Mouse (Mus musculus) bone marrow, adult 2 months (tissue): ENCODE measurements around the gene Tas1r1. TPM values are rescaled to one million over a fixed set of nuclear protein-coding genes. Genes with fewer than 3 reads are reported as not detected.

Source experiments
- H3K27ac ChIP-seq: fragments of 200-500 bp; 2 replicates; pipeline ENCODE4 v1.5.1; 2012; ENCODE audit warnings: low read depth, mild to moderate bottlenecking, control low read depth, inconsistent platforms, low read length; ENCODE audit not compliant: control insufficient read depth, poor library complexity, insufficient read depth
- H3K4me1 ChIP-seq: fragments of 200-500 bp; 2 replicates; pipeline ENCODE4 v1.6.1; 2011; ENCODE audit warnings: low read length; ENCODE audit not compliant: control insufficient read depth, insufficient read depth
- H3K4me3 ChIP-seq: fragments of 200-500 bp; replicated peaks from 2 replicates; pipeline ENCODE3; 2011; ENCODE audit warnings: mild to moderate bottlenecking, low read depth, low read length, control low read depth; ENCODE audit not compliant: control insufficient read depth
- CTCF ChIP-seq: fragments of 200-500 bp; IDR thresholded peaks from 2 replicates; pipeline ENCODE4 v1.5.1; 2011; ENCODE audit warnings: low read length, control low read depth; ENCODE audit not compliant: control insufficient read depth, insufficient read depth
- POLR2A ChIP-seq: fragments of 200-500 bp; IDR thresholded peaks from 2 replicates; pipeline ENCODE4 v1.6.1; 2011; ENCODE audit warnings: low read depth, mild to moderate bottlenecking, control low read depth, low read length, borderline replicate concordance; ENCODE audit not compliant: control insufficient read depth
- WGBS: fragments of 180-500 bp; shearing (Covaris S2); methylation state at CpG from one replicate; pipeline ENCODE4 v1.1.7; 2018; 5-methylcytosine and 5-hydroxymethylcytosine counted together
- polyA plus RNA-seq: library from polyadenylated mRNA; stranded (reverse); fragments of >200 nt; gene quantifications from 2 replicates; pipeline ENCODE4 v1.2.4, GENCODE M21; 2011; ENCODE audit warnings: low replicate concordance; ENCODE audit not compliant: missing spikeins, insufficient read depth, insufficient read length

The Tas1r1 gene
- polyA plus RNA-seq, 1 experiment = 1.0 TPM

DNA sequence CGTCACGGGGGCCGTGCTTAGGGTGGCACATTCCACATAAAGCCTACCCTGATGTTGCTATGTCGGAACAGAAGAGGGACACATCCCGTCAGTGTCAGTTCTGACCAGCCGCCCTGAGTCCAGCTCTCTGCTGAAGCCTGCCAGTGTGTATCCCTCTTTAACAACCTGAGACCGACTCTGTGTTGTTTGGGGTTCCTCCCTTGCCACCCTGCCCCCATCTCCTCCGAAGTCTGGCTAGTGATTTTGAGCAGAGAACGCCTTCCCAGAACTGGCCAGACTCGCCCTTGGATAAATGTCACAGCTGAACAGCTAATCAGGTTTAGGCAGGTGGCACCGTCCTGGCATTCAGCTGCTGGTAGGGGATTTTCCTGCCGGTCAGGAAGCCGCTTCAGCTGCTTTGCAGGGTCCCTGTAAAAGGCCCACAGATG is 27.6 kb downstream of the Tas1r1 start:
- Histone ChIP-seq H3K4me1 (no peaks in the 10 kb centered on the region), H3K27ac (no peak overlapping the region), H3K4me3 (peak overlapping the region; percentile 29)
- WGBS = 11% methylated on average over 13 of the region's 13 CpGs
- TF ChIP-seq POLR2A (no peak), CTCF (no peak)

- H3K27ac ChIP-seq = no peak overlapping the region
- TF ChIP-seq CTCF (no peak), POLR2A (no peak)
- peak overlapping the region; percentile 81 for H3K4me3 ChIP-seq
- 2% methylated on average over 10 of the region's 10 CpGs for WGBS
- H3K4me1 ChIP-seq = no peaks in the 10 kb centered on the region
Measured at GRCm38 (mm10) chr4:152010091-152010706, 28.2 kb downstream of the Tas1r1 start.

DNA sequence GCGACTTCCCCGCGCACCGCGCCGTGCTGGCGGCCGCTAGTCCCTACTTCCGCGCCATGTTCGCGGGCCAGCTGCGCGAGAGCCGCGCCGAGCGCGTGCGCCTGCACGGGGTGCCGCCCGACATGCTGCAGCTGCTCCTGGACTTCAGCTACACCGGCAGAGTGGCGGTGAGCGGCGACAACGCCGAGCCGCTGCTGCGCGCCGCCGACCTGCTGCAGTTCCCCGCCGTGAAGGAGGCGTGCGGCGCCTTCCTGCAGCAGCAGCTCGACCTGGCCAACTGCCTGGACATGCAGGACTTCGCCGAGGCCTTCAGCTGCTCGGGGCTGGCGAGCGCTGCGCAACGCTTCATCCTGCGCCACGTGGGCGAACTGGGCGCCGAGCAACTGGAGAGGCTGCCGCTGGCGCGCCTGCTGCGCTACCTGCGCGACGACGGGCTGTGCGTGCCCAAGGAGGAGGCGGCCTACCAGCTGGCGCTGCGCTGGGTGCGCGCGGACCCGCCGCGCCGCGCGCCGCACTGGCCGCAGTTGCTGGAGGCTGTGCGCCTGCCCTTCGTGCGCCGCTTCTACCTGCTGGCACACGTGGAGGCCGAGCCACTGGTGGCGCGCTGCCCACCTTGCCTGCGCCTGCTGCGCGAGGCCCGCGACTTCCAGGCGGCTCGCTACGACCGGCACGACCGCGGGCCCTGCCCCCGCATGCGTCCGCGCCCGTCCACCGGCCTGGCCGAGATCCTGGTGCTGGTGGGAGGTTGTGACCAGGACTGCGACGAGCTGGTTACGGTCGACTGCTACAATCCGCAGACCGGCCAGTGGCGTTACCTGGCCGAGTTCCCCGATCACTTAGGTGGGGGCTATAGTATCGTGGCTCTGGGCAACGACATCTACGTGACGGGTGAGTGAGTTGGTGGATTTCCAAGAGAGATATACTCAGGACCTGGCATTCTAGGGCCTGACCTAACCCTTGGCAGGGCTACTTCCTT is 29.0 kb downstream of the Tas1r1 start:
- WGBS = under 1% methylated on average over 115 of the region's 115 CpGs
- peak overlapping the region; percentile 81 for H3K4me3 ChIP-seq
- peak overlapping the region; percentile 83 for H3K27ac ChIP-seq
- H3K4me1 ChIP-seq = no peaks in the 10 kb centered on the region
- no peak for TF ChIP-seq CTCF
- TF ChIP-seq POLR2A = no peak

GRCm38 (mm10) chr4:152008622-152009075 is 29.7 kb downstream of the Tas1r1 start, which contains the start of gene Klhl21:
Gene Klhl21 (plus strand): TSS chr4:152008803.
- Histone ChIP-seq H3K27ac (peak within 1 kb of the TSS; percentile 83), H3K4me3 (peak within 1 kb of the TSS; percentile 81), H3K4me1 (no peaks in the 10 kb centered on the region)
- TF ChIP-seq POLR2A = peak; percentile 87
- no peak for TF ChIP-seq CTCF
- under 1% methylated on average over 45 of the region's 45 CpGs for WGBS

- H3K27ac ChIP-seq = no peak overlapping the region
- no peak for TF ChIP-seq CTCF
- no peak for TF ChIP-seq POLR2A
- peak overlapping the region; percentile 81 for H3K4me3 ChIP-seq
- 3% methylated on average over 14 of the region's 14 CpGs for WGBS
- H3K4me1 ChIP-seq = no peaks in the 10 kb centered on the region
Measured at GRCm38 (mm10) chr4:152008148-152008500, 30.2 kb downstream of the Tas1r1 start.

- WGBS = 47% methylated on average over 8 of the region's 8 CpGs
- TF ChIP-seq CTCF = no peak
- TF ChIP-seq POLR2A = no peak
- Histone ChIP-seq H3K4me1 (no peaks in the 10 kb centered on the region), H3K27ac (no peak overlapping the region), H3K4me3 (no peak overlapping the region)
Measured at GRCm38 (mm10) chr4:152007481-152008147, 30.8 kb downstream of the Tas1r1 start.

GRCm38 (mm10) chr4:152006812-152007211 is 31.6 kb downstream of the Tas1r1 start:
- H3K27ac ChIP-seq = no peak overlapping the region
- TF ChIP-seq CTCF (no peak), POLR2A (no peak)
- H3K4me1 ChIP-seq = no peaks in the 10 kb centered on the region
- 89% methylated on average over 3 of the region's 3 CpGs for WGBS
- H3K4me3 ChIP-seq = no peak overlapping the region

DNA sequence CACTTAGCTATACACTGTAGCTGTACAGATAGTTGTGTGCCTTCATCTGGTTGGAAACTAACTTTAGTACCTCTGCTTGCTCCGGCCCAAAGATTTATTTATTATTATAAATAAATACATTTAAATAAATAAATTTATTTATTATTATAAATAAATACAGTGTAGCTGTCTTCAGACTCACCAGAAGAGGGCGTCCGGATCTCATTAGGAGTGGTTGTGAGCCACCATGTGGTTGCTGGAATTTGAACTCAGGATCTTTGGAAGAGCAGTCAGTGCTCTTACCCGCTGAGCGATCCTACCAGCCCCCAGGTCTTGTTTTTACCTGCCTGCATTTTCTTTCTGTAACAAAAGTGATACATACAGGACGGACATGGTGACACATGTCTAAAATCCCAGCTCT is 32.2 kb downstream of the Tas1r1 start:
- no peak overlapping the region for H3K4me3 ChIP-seq
- 64% methylated on average over 6 of the region's 6 CpGs for WGBS
- TF ChIP-seq POLR2A = no peak
- TF ChIP-seq CTCF = no peak
- no peaks in the 10 kb centered on the region for H3K4me1 ChIP-seq
- H3K27ac ChIP-seq = no peak overlapping the region
